Mouse (Mus musculus) adrenal gland, postnatal 36 days (tissue): ENCODE results near the gene Dcakd. TPM values are rescaled to one million over a fixed set of nuclear protein-coding genes. Genes with fewer than 3 reads are reported as not detected.

Source experiments
- DNase-seq, 2 experiments: peaks; one replicate each; pipeline ENCODE4 v3.0.0; 2021; ENCODE audit warnings: mixed read lengths in 1 of 2
- total RNA-seq, 2 experiments: library from RNA; stranded (reverse); gene quantifications; 2 replicates each; pipeline ENCODE4 v1.2.3; 2021

Dcakd gene
- total RNA-seq, 2 experiments from 2014 or later = 65.4 to 66.8 TPM

- no peak for DNase-seq
Observed at GRCm38 (mm10) chr11:103006286-103007000, 21.7 kb downstream of the Dcakd start.

GRCm38 (mm10) chr11:103005254-103005981, 22.7 kb downstream of the Dcakd start:
- no peak for DNase-seq

GRCm38 (mm10) chr11:103004852-103005251, 23.3 kb downstream of the Dcakd start:
- DNase-seq = no peak

DNA sequence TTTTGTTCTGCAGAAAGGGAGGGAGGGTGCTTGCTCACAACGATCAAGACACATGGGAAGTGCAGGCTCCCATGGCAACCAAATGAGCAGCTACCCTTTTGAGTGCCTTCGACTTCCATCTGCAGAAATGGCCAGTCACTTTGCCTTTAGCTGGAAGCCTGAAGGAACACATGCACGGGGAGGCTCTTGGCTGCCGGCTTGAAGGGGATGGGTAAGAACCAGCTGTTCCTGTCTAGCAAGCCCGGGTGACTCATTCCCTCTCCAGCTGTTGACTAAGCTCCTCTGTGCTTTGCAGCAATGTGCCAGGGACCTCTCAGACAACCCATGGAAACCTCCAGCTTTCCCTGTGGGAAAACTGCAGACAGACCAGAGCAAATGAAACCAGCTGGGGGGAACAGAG, 24.9 kb downstream of the Dcakd start:
- peak; percentile 78 to 87 for DNase-seq

GRCm38 (mm10) chr11:103001063-103001462, 27.1 kb downstream of the Dcakd start:
- no peak for DNase-seq

GRCm38 (mm10) chr11:103000111-103000510, 28.0 kb downstream of the Dcakd start:
- no peak for DNase-seq

DNA sequence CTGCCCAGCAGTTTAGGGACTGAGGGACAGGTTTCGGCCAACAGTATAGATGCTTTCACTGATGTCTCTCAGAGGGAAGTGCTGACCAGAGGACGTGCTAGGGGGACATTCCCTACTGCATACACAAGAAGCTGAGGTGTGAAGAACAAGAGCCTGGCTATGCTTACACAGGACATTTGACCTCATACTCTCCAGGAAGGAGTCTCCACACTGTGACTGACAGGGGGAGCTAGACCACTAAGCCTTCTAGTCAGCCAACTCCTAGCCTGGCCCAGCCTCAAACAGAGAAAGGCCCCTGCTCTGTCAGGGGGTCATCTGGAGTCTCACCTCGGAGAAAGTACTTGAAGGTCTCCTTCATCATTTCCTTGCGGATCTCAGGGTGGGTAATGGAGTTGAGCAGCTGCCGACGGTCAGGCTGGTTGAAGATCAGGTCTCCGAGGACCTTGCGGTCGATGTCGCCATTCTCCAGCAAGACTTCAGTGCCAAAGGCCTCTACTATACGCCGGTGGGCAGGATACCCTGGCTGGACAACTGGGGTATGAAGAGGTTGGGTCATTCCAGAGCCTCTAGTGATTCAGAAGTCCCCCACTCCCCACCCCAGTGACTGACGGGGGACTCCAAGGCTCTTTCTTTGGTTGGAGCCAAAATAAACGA, 28.7 kb downstream of the Dcakd start:
- no peak for DNase-seq

GRCm38 (mm10) chr11:102998577-102999316, 29.4 kb downstream of the Dcakd start:
- DNase-seq = no peak

GRCm38 (mm10) chr11:102998254-102998576, 29.9 kb downstream of the Dcakd start:
- no peak for DNase-seq

- DNase-seq = peak; percentile 71 to 72
Observed at GRCm38 (mm10) chr11:102996991-102997770, 31.0 kb downstream of the Dcakd start.

GRCm38 (mm10) chr11:102996385-102996784, 31.7 kb downstream of the Dcakd start:
- DNase-seq = no peak

DNA sequence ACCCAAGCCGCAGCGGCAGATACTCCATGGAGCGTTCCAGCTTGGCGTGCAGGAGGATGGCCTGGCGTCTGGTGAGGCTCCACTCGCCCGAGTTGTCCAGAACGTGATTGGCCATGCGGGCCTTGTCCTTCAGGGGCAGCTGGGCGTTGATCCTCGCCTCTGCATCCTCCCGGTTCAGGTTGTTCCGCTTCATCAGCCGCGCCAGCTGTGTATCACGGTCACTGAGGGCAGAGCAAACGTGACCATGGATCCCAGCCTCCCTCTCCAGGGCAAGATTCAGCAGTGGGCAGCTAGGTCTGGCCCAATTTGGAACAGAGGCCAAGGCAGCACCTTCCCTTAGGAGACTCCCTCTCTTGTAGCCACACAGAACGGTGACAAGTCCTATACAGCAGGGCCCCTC, 33.2 kb downstream of the Dcakd start:
- no peak for DNase-seq

GRCm38 (mm10) chr11:102993420-102994029, 34.6 kb downstream of the Dcakd start:
- DNase-seq = no peak

DNA sequence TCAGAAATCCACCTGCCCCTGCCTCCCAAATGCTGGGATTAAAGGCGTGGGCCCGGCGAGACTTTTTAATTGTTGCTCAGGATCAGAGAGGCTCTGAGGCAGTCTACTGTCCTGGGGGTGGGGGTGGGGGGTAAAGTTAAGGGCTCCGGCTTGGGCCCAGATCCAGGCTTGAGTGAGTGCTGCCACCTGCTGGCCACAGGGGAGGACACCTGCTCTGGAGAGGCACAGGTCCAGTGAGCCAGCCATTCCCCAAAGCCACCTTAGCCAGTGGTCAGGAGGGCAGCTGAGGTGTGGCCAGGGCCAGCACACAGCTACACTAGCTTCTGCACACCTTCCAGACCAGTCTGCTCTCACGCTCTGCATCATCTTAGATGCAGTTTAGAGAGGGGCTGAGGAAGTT, 35.2 kb downstream of the Dcakd start:
- DNase-seq = peak; percentile 86 to 88

GRCm38 (mm10) chr11:102991681-102992080, 36.5 kb downstream of the Dcakd start:
- DNase-seq = no peak

DNA sequence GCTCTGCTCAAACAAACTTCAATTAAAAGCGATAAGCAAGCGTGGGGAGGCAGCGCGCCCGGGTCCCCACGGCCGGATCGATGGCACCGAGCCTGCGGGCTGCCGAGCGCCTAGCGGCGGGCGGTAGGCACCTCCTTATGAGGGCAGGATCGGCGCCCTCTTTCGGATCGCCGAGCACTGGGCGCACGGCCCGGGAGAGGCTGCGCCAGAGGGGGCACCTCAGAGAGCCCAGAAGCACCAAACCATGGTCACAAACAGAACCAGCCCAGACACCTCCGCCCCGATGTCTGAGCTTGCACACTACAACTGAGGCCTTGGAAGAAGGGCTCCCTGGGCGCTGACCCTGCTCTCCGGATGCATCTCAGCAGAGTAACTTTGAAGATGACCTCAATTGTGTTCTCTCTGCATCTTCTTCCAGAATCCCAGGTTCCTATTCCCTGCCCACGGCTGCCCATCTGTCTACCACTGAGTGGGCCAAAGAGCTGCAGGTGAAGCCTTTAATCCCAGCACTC, 37.9 kb downstream of the Dcakd start:
- DNase-seq = peak; percentile 76 to 82

DNA sequence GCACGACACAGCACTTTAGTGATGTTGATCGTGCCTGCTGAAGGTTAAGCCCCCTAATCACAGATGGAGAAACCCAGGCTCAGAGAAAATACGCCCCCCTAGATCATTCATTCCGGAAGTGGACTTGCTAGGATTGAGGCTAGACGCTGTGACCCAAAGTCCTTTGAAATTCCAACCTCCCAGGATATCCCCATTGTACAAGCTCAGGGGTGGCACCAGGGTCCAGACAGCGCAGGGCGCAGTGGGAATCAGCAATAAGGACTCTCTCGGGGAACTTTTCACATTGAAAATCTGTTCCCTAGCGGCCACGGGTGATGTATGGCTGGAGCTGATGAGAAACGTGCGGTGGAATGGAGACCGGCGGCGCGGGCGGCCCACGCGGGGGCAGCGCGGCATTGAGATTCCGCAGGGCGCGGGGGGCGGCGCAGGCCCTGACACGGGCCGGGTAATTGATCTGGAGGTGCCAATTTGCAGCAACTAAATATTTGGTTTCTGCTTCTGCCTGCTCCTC, 38.4 kb downstream of the Dcakd start:
- no peak for DNase-seq

- no peak for DNase-seq
Observed at GRCm38 (mm10) chr11:102985160-102985559, 43.0 kb downstream of the Dcakd start.

- DNase-seq = no peak
Observed at GRCm38 (mm10) chr11:102984615-102985014, 43.5 kb downstream of the Dcakd start.

DNA sequence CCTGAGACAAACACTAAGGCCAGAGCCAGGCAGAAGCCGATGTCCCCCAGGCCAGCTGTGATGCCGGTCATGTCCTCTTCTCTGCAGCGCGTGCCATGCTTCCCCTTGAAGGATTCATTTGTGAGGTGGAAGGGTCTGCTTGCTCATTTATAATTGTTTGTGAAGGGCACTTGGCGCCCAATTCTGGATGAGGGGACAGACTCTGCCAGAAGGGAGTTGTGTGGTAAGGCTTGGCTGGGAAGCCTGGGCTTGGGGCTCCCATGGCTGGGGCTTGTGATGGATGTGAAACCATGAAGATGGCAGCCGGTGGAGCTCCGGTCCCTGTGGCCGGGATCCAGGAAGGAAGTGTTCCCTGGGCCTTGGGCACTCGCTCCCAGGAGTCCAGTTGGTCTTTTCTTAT, 44.0 kb downstream of the Dcakd start:
- no peak for DNase-seq
